Mouse (Mus musculus): ENCODE results near the gene Olfr862. TPM values are rescaled to one million over a fixed set of nuclear protein-coding genes. Genes with fewer than 3 reads are reported as not detected.

Gene Olfr862
- not detected in 2 replicates for polyA plus RNA-seq (2012; ENCODE audit: insufficient read depth, insufficient read length, low replicate concordance, missing spikeins)

GRCm38 (mm10) chr9:19887904-19888303 is at the start of gene Olfr862:
TSS of gene Olfr862 (minus strand) at chr9:19888004.
- Histone ChIP-seq H3K4me3 (ENCODE audit: insufficient read depth, low read depth, low read length) (no peak within 1 kb of the TSS), H3K27ac (ENCODE audit: insufficient read depth, low read depth, low read length) (no peak within 1 kb of the TSS), H3K4me1 (ENCODE audit: control insufficient read depth, insufficient read depth, low read length) (no peaks in the 10 kb centered on the region)
- TF ChIP-seq CTCF (IDR thresholded peaks at IDR 0.05; ENCODE audit: insufficient read depth, low read depth, low read length): no peak
- no peak for TF ChIP-seq POLR2A (IDR thresholded peaks at IDR 0.05; ENCODE audit: insufficient read depth, low read depth, low read length)

GRCm38 (mm10) chr9:19916565-19916964 is 28.8 kb upstream of the Olfr862 start, which contains the start of gene Olfr77:
TSS of gene Olfr77 (plus strand) at chr9:19916865.
- 94% methylated on average over 2 of the region's 2 CpGs for WGBS
- no peak within 1 kb of the TSS for H3K27ac ChIP-seq (ENCODE audit: insufficient read depth, low read depth, low read length)
- no peak for TF ChIP-seq POLR2A (IDR thresholded peaks at IDR 0.05; ENCODE audit: insufficient read depth, low read depth, low read length)
- no peak for TF ChIP-seq CTCF (IDR thresholded peaks at IDR 0.05; ENCODE audit: insufficient read depth, low read depth, low read length)
- no peak within 1 kb of the TSS for H3K4me3 ChIP-seq (ENCODE audit: insufficient read depth, low read depth, low read length)
- H3K4me1 ChIP-seq (ENCODE audit: control insufficient read depth, insufficient read depth, low read length): no peaks in the 10 kb centered on the region

- H3K4me1 ChIP-seq (ENCODE audit: control insufficient read depth, insufficient read depth, low read length): no peaks in the 10 kb centered on the region
- H3K27ac ChIP-seq (ENCODE audit: insufficient read depth, low read depth, low read length): no peak overlapping the region
- 53% methylated on average over 4 of the region's 4 CpGs for WGBS
- H3K4me3 ChIP-seq (ENCODE audit: insufficient read depth, low read depth, low read length): no peak overlapping the region
- TF ChIP-seq CTCF (IDR thresholded peaks at IDR 0.05; ENCODE audit: insufficient read depth, low read depth, low read length) (no peak), POLR2A (IDR thresholded peaks at IDR 0.05; ENCODE audit: insufficient read depth, low read depth, low read length) (no peak)
Observed at GRCm38 (mm10) chr9:19911170-19911569, 23.4 kb upstream of the Olfr862 start.

- 87% methylated on average over 1 of the region's 1 CpGs for WGBS
- Histone ChIP-seq H3K27ac (ENCODE audit: insufficient read depth, low read depth, low read length) (no peak within 1 kb of the TSS), H3K4me3 (ENCODE audit: insufficient read depth, low read depth, low read length) (no peak within 1 kb of the TSS), H3K4me1 (ENCODE audit: control insufficient read depth, insufficient read depth, low read length) (no peaks in the 10 kb centered on the region)
- TF ChIP-seq CTCF (IDR thresholded peaks at IDR 0.05; ENCODE audit: insufficient read depth, low read depth, low read length) (no peak), POLR2A (IDR thresholded peaks at IDR 0.05; ENCODE audit: insufficient read depth, low read depth, low read length) (no peak)
Observed at GRCm38 (mm10) chr9:19849647-19850046, 38.2 kb downstream of the Olfr862 start, which contains the start of gene Olfr860. TSS of gene Olfr860 (minus strand) at chr9:19849747.

Other genes with a start within 250 kb of the Olfr862 start
- not detected in 2 replicates for gene Olfr857, start 178.6 kb downstream of the Olfr862 start, polyA plus RNA-seq (2012; ENCODE audit: insufficient read depth, insufficient read length, low replicate concordance, missing spikeins)
- gene Olfr58, start 107.7 kb downstream of the Olfr862 start, polyA plus RNA-seq (2012; ENCODE audit: insufficient read depth, insufficient read length, low replicate concordance, missing spikeins): not detected in 2 replicates
- gene Olfr859, start 83.1 kb downstream of the Olfr862 start, polyA plus RNA-seq (2012; ENCODE audit: insufficient read depth, insufficient read length, low replicate concordance, missing spikeins): not detected in 2 replicates
- not detected in 2 replicates for gene Olfr860, start 38.3 kb downstream of the Olfr862 start, polyA plus RNA-seq (2012; ENCODE audit: insufficient read depth, insufficient read length, low replicate concordance, missing spikeins)
- not detected in 2 replicates for gene Olfr77, start 28.9 kb upstream of the Olfr862 start, polyA plus RNA-seq (2012; ENCODE audit: insufficient read depth, insufficient read length, low replicate concordance, missing spikeins)
- not detected in 2 replicates for gene Olfr866, start 140.0 kb upstream of the Olfr862 start, polyA plus RNA-seq (2012; ENCODE audit: insufficient read depth, insufficient read length, low replicate concordance, missing spikeins)
- gene Olfr867, start 169.6 kb upstream of the Olfr862 start, polyA plus RNA-seq (2012; ENCODE audit: insufficient read depth, insufficient read length, low replicate concordance, missing spikeins): not detected in 2 replicates
- not detected in 2 replicates for gene Olfr868, start 210.6 kb upstream of the Olfr862 start, polyA plus RNA-seq (2012; ENCODE audit: insufficient read depth, insufficient read length, low replicate concordance, missing spikeins)
- gene Olfr869, start 241.0 kb upstream of the Olfr862 start, polyA plus RNA-seq (2012; ENCODE audit: insufficient read depth, insufficient read length, low replicate concordance, missing spikeins): not detected in 2 replicates

All from olfactory bulb, adult 2 months (tissue).